Mouse (Mus musculus) ES-Bruce4 (cell line): ENCODE data around the gene Greb1. TPM values are rescaled to one million over a fixed set of nuclear protein-coding genes. Genes with fewer than 3 reads are reported as not detected.

Source experiments
- H3K27ac ChIP-seq: 2 replicates; pipeline ENCODE4 v1.5.1; 2012; ENCODE audit warnings: low read length, inconsistent platforms; ENCODE audit not compliant: insufficient read depth
- H3K27me3 ChIP-seq: 2 replicates; pipeline ENCODE4 v1.6.1; 2012; ENCODE audit warnings: mild to moderate bottlenecking, low read length, inconsistent platforms; ENCODE audit not compliant: control insufficient read depth, poor library complexity, insufficient read depth, severe bottlenecking
- H3K36me3 ChIP-seq: 2 replicates; pipeline ENCODE4 v1.6.1; 2012; ENCODE audit warnings: inconsistent platforms, mild to moderate bottlenecking, low read length, moderate library complexity; ENCODE audit not compliant: control insufficient read depth, poor library complexity, insufficient read depth, severe bottlenecking
- H3K4me1 ChIP-seq: one replicate; pipeline ENCODE4 v1.8.1; 2011; ENCODE audit warnings: low read length; ENCODE audit not compliant: control insufficient read depth, insufficient read depth
- H3K4me3 ChIP-seq: 2 replicates; pipeline ENCODE4 v1.5.1; 2011; ENCODE audit warnings: low read depth, mild to moderate bottlenecking, low read length
- H3K9ac ChIP-seq: 2 replicates; pipeline ENCODE4 v1.6.1; 2012; ENCODE audit warnings: low read depth, mild to moderate bottlenecking, inconsistent platforms; ENCODE audit not compliant: poor library complexity, severe bottlenecking
- H3K9me3 ChIP-seq: replicated peaks from 2 replicates; pipeline ENCODE4 v1.6.1; 2012; ENCODE audit warnings: mild to moderate bottlenecking, low read length, inconsistent platforms; ENCODE audit not compliant: control insufficient read depth, poor library complexity, insufficient read depth, severe bottlenecking
- CTCF ChIP-seq: IDR thresholded peaks from one replicate; pipeline ENCODE4 v1.8.1; 2011; ENCODE audit warnings: low read depth, low read length
- EP300 ChIP-seq: IDR thresholded peaks from 2 replicates; pipeline ENCODE4 v1.6.1; 2011; ENCODE audit warnings: low read depth, low read length; ENCODE audit not compliant: insufficient read depth
- POLR2A ChIP-seq: IDR thresholded peaks from one replicate; pipeline ENCODE4 v1.8.1; 2011; ENCODE audit warnings: low read length; ENCODE audit not compliant: insufficient read depth
- polyA plus RNA-seq: library from polyadenylated mRNA; stranded (reverse); fragments of >200 nt; gene quantifications from 2 replicates; pipeline ENCODE4 v1.2.4, GENCODE M21; 2011; ENCODE audit warnings: low read depth; ENCODE audit not compliant: missing spikeins, insufficient read depth, insufficient read length

The Greb1 gene
- polyA plus RNA-seq, 1 experiment: 10.2 TPM

DNA sequence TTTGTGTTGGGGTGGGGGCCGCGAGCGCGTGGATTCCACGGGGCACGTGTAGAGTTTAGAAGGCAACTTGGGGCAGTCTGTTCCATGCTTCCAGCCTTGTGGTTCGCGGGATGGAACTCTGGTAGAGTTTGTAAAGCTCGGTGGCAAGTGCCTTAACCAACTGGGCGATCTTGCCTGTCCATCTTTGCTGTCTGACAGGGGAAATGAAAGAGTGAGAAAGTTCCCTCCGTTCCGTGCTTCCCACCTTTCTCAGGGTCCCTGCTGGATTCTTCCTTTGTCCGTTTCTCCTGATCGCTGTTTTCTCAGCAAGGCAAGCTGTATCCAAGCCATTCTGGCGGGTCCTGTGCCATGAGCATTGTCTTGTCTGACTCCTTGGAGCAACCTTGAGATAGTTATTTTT lies 10.8 kb upstream of the Greb1 start:
- TF ChIP-seq CTCF: no peak
- TF ChIP-seq EP300: no peak
- no peak for TF ChIP-seq POLR2A
- H3K4me1 ChIP-seq: no peaks in the 10 kb centered on the region
- no peak overlapping the region for H3K27ac ChIP-seq

GRCm38 (mm10) chr12:16810525-16811431 lies 10.1 kb upstream of the Greb1 start, which contains the start of gene E2f6:
Gene E2f6 (plus strand): TSS chr12:16810963.
- Histone ChIP-seq H3K36me3 (no peaks in the 10 kb centered on the region), H3K27me3 (peaks cover 3% of the 10 kb centered on the region; the same call in 1 of the 2 replicates), H3K9ac (peak within 1 kb of the TSS; percentile 74), H3K9me3 (no peaks in the 10 kb centered on the region; the same call in 1 of the 2 replicates), H3K4me3 (peak within 1 kb of the TSS; percentile 76), H3K27ac (no peak within 1 kb of the TSS), H3K4me1 (no peaks in the 10 kb centered on the region)
- TF ChIP-seq POLR2A (no peak), EP300 (no peak), CTCF (no peak)

More for the DNA sequence above, 10.8 kb upstream of the Greb1 start:
- Histone ChIP-seq H3K9me3 (no peaks in the 10 kb centered on the region; the same call in 1 of the 2 replicates), H3K36me3 (no peaks in the 10 kb centered on the region), H3K27me3 (peaks cover 3% of the 10 kb centered on the region; the same call in 1 of the 2 replicates), H3K4me3 (peak overlapping the region; percentile 76), H3K9ac (peak overlapping the region; percentile 74)

DNA sequence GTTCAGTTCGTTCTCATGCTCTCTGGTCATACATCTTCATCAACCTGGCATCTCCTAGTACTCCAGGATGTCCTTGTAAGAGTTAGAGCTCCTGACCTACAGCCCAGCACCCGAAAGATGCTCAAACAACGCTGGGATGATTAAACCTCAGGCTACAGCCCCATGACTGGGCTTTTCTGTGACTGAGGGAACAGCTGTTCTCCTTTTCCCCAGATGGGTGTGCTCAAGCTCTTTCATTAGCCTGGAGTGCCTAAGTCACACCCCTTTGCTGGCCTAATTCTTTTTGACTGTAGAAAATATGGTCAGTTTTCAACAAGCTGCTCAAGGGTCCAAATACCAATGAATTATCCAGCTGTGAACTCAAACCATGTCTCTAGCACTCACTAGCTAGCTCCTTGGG lies 7.4 kb upstream of the Greb1 start:
- no peak overlapping the region for H3K27ac ChIP-seq
- H3K9ac ChIP-seq: no peak overlapping the region
- peaks cover 3% of the 10 kb centered on the region; the same call in 1 of the 2 replicates for H3K27me3 ChIP-seq
- no peaks in the 10 kb centered on the region for H3K4me1 ChIP-seq
- H3K36me3 ChIP-seq: no peaks in the 10 kb centered on the region
- H3K4me3 ChIP-seq: no peak overlapping the region
- TF ChIP-seq EP300: no peak
- peak; percentile 23 for TF ChIP-seq CTCF
- H3K9me3 ChIP-seq: no peaks in the 10 kb centered on the region; the same call in 1 of the 2 replicates

GRCm38 (mm10) chr12:16805511-16805910 lies 4.8 kb upstream of the Greb1 start:
- H3K27ac ChIP-seq: no peak overlapping the region
- H3K36me3 ChIP-seq: no peaks in the 10 kb centered on the region
- H3K4me1 ChIP-seq: no peaks in the 10 kb centered on the region
- H3K4me3 ChIP-seq: no peak overlapping the region
- peaks cover 3% of the 10 kb centered on the region; the same call in 1 of the 2 replicates for H3K27me3 ChIP-seq
- no peak overlapping the region for H3K9ac ChIP-seq
- TF ChIP-seq EP300 (no peak), POLR2A (no peak), CTCF (peak; percentile 56)
- H3K9me3 ChIP-seq: no peaks in the 10 kb centered on the region; the same call in 1 of the 2 replicates

DNA sequence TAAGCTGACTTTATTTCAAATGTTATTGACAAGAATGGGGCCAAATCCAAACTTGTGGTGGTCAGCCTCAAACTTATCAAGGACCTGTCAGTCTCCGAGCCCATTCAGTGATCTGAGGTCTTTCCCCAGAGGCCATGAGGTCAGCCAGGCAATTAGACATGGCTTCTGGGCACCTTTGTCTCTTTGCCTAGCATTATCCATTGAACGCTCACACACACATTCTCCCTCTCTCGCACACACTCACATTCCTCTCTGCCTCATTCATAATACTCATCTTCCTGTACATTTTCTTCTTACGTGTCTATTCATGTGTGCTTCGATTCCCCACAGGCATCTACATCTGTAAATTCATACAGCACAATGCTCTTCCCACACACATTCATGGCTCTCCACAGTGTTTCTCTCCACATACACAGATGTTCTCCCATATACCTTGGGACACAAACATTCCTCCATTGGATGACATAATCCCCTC lies 3.3 kb upstream of the Greb1 start:
- H3K36me3 ChIP-seq: no peaks in the 10 kb centered on the region
- no peak overlapping the region for H3K27ac ChIP-seq
- no peaks in the 10 kb centered on the region for H3K4me1 ChIP-seq
- TF ChIP-seq POLR2A (no peak), EP300 (no peak)
- H3K9ac ChIP-seq: no peak overlapping the region
- no peaks in the 10 kb centered on the region; the same call in 1 of the 2 replicates for H3K27me3 ChIP-seq
- H3K4me3 ChIP-seq: no peak overlapping the region
- no peaks in the 10 kb centered on the region for H3K9me3 ChIP-seq
